Mouse (Mus musculus) lung, postnatal 0 days (tissue): ENCODE measurements around the gene Spryd3.

Experiments used
- CTCF ChIP-seq: IDR thresholded peaks from 2 replicates; pipeline ENCODE4 v1.5.1; 2016; ENCODE audit warnings: antibody characterized with exemption, mild to moderate bottlenecking
- EP300 ChIP-seq: IDR thresholded peaks from 2 replicates; pipeline ENCODE4 v1.6.1; 2016; ENCODE audit warnings: antibody characterized with exemption, mild to moderate bottlenecking, control low read depth

DNA sequence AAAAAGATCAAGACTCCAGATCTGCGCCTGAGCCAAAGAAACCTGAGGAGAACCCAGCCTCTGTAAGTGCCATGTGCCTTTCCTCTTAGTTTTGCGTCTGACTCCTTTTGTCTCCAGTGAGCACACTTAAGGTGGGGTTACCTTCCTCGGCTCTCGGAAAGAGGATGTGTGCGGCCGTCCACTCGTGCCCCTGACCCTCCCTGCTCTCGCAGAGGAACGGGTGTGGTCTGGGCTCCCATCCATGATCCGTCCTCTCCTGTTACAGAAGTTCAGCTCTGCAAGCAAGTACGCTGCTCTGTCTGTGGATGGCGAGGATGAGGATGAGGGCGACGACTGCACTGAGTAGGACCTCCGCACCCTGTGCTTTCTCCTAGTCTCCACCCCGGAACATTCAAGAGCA lies 41.0 kb downstream of the Spryd3 start:
- TF ChIP-seq EP300 (no peak), CTCF (no peak)
